Mouse (Mus musculus): Measurements from ENCODE around the gene Arhgap15. TPM values are rescaled to one million over a fixed set of nuclear protein-coding genes. Genes with fewer than 3 reads are reported as not detected.

The Arhgap15 gene
- polyA plus RNA-seq, 1 experiment from 2014 or later = 1.4 TPM

GRCm38 (mm10) chr2:44341091-44341571 lies 592.5 kb downstream of the Arhgap15 start:
- ATAC-seq (replicated peaks; ENCODE audit: insufficient number of reproducible peaks, insufficient read depth, low FRiP score, low read depth) = no peak
- H3K4me2 ChIP-seq = no peak overlapping the region
- no peak overlapping the region for H3K9ac ChIP-seq
- H3K36me3 ChIP-seq = no peaks in the 10 kb centered on the region
- no peaks in the 10 kb centered on the region for H3K4me1 ChIP-seq (replicated peaks)
- no peaks in the 10 kb centered on the region for H3K9me3 ChIP-seq (replicated peaks)
- H3K27ac ChIP-seq = no peak overlapping the region
- H3K4me3 ChIP-seq = no peak overlapping the region
- 80% methylated on average over 10 of the region's 10 CpGs for WGBS
- no peaks in the 10 kb centered on the region for H3K27me3 ChIP-seq

- no peak overlapping the region for H3K9ac ChIP-seq
- no peak for ATAC-seq (replicated peaks; ENCODE audit: insufficient number of reproducible peaks, insufficient read depth, low FRiP score, low read depth)
- no peaks in the 10 kb centered on the region for H3K36me3 ChIP-seq
- no peaks in the 10 kb centered on the region for H3K27me3 ChIP-seq
- H3K27ac ChIP-seq = no peak overlapping the region
- 88% methylated on average over 8 of the region's 8 CpGs for WGBS
- no peaks in the 10 kb centered on the region for H3K9me3 ChIP-seq (replicated peaks)
- no peaks in the 10 kb centered on the region for H3K4me1 ChIP-seq (replicated peaks)
- H3K4me2 ChIP-seq = no peak overlapping the region
- no peak overlapping the region for H3K4me3 ChIP-seq
These were observed 596.2 kb downstream of the Arhgap15 start for GRCm38 (mm10) chr2:44344861-44345260.

DNA sequence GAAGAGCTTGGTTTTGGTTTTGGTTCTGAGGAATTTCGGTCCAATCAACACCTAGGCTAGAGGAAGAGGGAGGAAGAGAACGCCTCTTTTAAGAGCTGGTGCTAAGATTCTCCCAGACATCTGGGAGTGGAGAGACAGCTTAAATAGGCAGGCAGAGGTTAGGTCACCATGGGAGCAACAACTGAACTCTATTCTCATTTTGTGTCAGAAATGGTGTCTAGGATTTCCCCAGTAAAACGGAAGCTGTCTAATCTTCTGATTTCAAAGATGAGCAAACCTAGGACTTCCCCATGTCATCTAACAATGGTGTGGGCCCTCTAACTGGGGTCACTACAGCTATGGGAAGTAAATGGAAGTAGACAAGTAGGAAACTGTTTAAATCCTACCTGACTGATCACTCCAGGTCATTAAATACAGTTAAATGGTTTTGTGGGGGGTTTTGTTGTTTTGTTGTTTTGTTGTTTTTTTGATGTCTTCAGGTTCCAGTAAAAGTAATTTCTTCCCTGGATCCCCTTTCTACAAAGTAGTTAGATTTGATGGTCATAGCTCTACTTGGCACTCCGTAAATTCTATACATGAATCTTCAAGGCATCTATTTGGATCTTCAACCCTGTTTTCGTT lies 596.8 kb downstream of the Arhgap15 start:
- Histone ChIP-seq H3K4me2 (no peak overlapping the region), H3K9me3 (replicated peaks) (no peaks in the 10 kb centered on the region), H3K4me1 (replicated peaks) (no peaks in the 10 kb centered on the region), H3K27me3 (no peaks in the 10 kb centered on the region), H3K36me3 (no peaks in the 10 kb centered on the region), H3K9ac (no peak overlapping the region), H3K4me3 (no peak overlapping the region), H3K27ac (no peak overlapping the region)
- 80% methylated on average over 5 of the region's 5 CpGs for WGBS
- no peak for ATAC-seq (replicated peaks; ENCODE audit: insufficient number of reproducible peaks, insufficient read depth, low FRiP score, low read depth)

DNA sequence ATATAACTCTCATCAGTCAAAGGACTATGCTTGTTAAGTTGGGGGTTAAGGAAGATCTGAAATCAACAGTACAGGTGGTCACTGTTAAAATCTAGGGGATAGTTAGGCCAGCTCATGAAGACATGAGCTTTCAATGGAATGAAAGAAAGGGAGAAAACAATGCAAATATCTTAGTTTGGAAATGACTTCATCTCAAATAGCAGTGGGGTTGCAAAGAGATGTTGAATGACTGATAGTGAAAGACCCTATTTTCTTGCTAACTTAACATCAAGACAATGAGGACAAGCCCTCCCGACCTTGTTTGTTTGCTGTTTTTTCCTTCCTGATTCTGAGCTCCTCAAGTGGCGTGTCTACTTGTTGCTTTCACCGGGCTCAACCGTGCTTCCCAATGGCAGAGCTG lies 597.6 kb downstream of the Arhgap15 start:
- no peaks in the 10 kb centered on the region for H3K36me3 ChIP-seq
- no peaks in the 10 kb centered on the region for H3K4me1 ChIP-seq (replicated peaks)
- no peak overlapping the region for H3K27ac ChIP-seq
- no peak overlapping the region for H3K9ac ChIP-seq
- no peak overlapping the region for H3K4me2 ChIP-seq
- ATAC-seq (replicated peaks; ENCODE audit: insufficient number of reproducible peaks, insufficient read depth, low FRiP score, low read depth) = no peak
- 77% methylated on average over 4 of the region's 4 CpGs for WGBS
- H3K9me3 ChIP-seq (replicated peaks) = no peaks in the 10 kb centered on the region
- H3K27me3 ChIP-seq = no peaks in the 10 kb centered on the region
- H3K4me3 ChIP-seq = no peak overlapping the region

DNA sequence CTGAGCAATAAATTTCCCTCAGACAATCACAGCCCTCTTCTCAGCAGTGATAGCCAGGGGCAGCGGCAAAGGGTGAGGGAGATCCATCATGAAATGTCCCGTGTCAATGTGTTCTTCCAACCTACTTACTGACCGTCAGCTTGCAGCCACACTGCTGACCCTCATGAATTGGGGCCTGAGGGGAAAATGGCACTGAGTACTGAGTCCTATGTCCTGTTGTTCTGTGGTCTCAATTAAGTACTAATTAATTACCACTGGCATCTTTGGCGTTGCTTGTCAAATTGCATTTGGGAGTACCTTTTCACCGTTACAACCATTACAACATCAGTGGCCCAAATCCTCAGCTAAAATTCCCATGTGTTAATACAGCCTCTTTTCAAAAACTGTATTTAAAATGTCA lies 599.2 kb downstream of the Arhgap15 start:
- no peak overlapping the region for H3K4me2 ChIP-seq
- no peak overlapping the region for H3K27ac ChIP-seq
- H3K27me3 ChIP-seq = no peaks in the 10 kb centered on the region
- no peaks in the 10 kb centered on the region for H3K36me3 ChIP-seq
- no peak overlapping the region for H3K4me3 ChIP-seq
- no peaks in the 10 kb centered on the region for H3K4me1 ChIP-seq (replicated peaks)
- no peak for ATAC-seq (replicated peaks; ENCODE audit: insufficient number of reproducible peaks, insufficient read depth, low FRiP score, low read depth)
- no peak overlapping the region for H3K9ac ChIP-seq
- 82% methylated on average over 5 of the region's 5 CpGs for WGBS
- no peaks in the 10 kb centered on the region for H3K9me3 ChIP-seq (replicated peaks)

DNA sequence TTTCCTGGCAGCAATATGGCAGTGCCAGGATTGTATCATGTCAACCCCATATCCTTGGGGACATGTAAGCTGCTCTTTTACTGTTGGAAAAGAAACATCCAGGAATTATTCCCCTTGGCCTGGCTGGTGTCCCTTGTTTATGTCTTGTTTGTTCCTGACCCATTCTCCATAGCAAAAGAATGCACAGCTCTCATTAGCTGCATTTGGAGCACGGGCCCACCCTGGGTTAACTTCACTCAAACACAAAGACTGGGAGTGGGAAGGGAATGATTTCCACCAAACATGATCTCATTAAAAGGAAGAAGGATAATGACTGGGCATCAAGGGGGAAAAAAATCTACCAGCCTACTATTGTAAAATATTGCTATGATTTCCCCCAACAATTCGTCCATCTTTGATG lies 600.5 kb downstream of the Arhgap15 start:
- H3K4me1 ChIP-seq (replicated peaks) = no peaks in the 10 kb centered on the region
- H3K36me3 ChIP-seq = no peaks in the 10 kb centered on the region
- 80% methylated on average over 2 of the region's 2 CpGs for WGBS
- H3K9ac ChIP-seq = no peak overlapping the region
- H3K4me3 ChIP-seq = no peak overlapping the region
- H3K4me2 ChIP-seq = no peak overlapping the region
- ATAC-seq (replicated peaks; ENCODE audit: insufficient number of reproducible peaks, insufficient read depth, low FRiP score, low read depth) = no peak
- H3K27ac ChIP-seq = no peak overlapping the region
- no peaks in the 10 kb centered on the region for H3K27me3 ChIP-seq
- H3K9me3 ChIP-seq (replicated peaks) = no peaks in the 10 kb centered on the region

DNA sequence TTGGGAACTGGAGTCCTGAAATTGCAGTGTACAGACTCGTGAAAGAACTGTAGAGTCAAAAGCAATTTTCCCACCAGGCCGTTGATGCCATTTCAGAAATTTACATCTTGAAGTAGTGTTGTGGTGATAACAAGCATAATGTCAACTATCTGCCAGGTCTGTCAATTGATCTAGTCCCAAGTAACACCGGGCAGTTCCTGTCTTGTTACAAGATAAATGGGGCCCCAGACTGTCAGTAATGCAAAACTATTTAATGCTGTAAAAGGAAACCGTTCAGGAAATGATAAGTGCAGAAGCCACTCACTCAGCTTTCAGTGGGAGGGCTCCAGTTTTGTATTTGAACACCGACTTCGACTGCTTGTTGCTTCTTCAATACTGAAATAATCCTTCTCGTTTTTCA lies 604.3 kb downstream of the Arhgap15 start:
- Histone ChIP-seq H3K27me3 (no peaks in the 10 kb centered on the region), H3K4me1 (replicated peaks) (peaks cover 4% of the 10 kb centered on the region; the same call in 1 of the 2 replicates), H3K9me3 (replicated peaks) (no peaks in the 10 kb centered on the region), H3K36me3 (no peaks in the 10 kb centered on the region), H3K27ac (no peak overlapping the region), H3K4me3 (no peak overlapping the region), H3K4me2 (no peak overlapping the region), H3K9ac (no peak overlapping the region)
- ATAC-seq (replicated peaks; ENCODE audit: insufficient number of reproducible peaks, insufficient read depth, low FRiP score, low read depth) = no peak
- WGBS = 33% methylated on average over 7 of the region's 7 CpGs

DNA sequence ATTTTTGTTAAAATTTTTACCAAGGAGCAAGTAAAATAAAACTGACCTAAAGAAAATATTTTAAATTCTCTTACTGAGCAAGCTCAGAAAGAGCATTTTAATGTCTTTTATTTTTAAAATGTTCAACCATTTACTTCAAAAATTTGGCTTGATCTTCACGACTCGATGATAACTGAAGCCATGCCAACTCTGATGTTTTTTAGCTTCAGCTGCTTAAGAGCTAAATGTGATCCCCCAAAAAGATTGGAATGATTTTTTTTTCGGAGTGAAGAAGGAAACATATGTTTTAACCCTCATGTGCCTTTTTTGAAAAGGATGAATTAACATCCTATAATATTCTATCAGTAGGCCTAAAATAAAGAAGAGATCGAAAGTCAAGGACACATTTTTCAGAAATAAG lies 605.0 kb downstream of the Arhgap15 start:
- Histone ChIP-seq H3K9ac (no peak overlapping the region), H3K27ac (no peak overlapping the region), H3K9me3 (replicated peaks) (no peaks in the 10 kb centered on the region), H3K4me1 (replicated peaks) (peaks cover 4% of the 10 kb centered on the region; the same call in 1 of the 2 replicates), H3K36me3 (no peaks in the 10 kb centered on the region), H3K4me3 (no peak overlapping the region), H3K27me3 (no peaks in the 10 kb centered on the region), H3K4me2 (no peak overlapping the region)
- no peak for ATAC-seq (replicated peaks; ENCODE audit: insufficient number of reproducible peaks, insufficient read depth, low FRiP score, low read depth)
- WGBS = 71% methylated on average over 4 of the region's 4 CpGs

GRCm38 (mm10) chr2:44354786-44355185 lies 606.2 kb downstream of the Arhgap15 start:
- Histone ChIP-seq H3K9me3 (replicated peaks) (no peaks in the 10 kb centered on the region), H3K27ac (no peak overlapping the region), H3K4me3 (no peak overlapping the region), H3K9ac (no peak overlapping the region), H3K27me3 (no peaks in the 10 kb centered on the region), H3K4me1 (replicated peaks) (peaks cover 4% of the 10 kb centered on the region; the same call in 1 of the 2 replicates), H3K36me3 (no peaks in the 10 kb centered on the region), H3K4me2 (no peak overlapping the region)
- 79% methylated on average over 4 of the region's 4 CpGs for WGBS
- no peak for ATAC-seq (replicated peaks; ENCODE audit: insufficient number of reproducible peaks, insufficient read depth, low FRiP score, low read depth)

DNA sequence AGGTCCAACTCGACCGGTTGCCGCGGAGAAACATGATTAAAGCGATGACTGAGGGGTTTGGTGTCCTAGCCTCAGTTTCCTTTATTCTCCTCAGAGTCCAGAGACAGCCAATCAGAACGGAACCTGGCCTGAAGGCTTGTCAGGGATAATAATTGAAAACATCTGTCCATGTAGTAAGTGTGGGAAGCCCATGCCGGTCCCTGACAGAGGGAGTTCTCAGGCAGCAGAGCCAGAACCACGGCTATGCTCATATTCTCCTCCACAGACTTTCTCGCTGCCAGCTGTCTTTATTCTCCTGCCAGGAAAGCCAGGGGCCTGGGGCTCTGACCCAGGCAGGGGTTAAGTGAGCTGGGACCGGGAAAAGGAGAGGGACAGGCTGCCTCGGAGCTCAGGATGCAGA lies 606.7 kb downstream of the Arhgap15 start:
- Histone ChIP-seq H3K27me3 (no peaks in the 10 kb centered on the region), H3K4me3 (no peak overlapping the region), H3K36me3 (no peaks in the 10 kb centered on the region), H3K4me2 (no peak overlapping the region), H3K27ac (no peak overlapping the region), H3K9ac (no peak overlapping the region), H3K4me1 (replicated peaks) (peaks cover 4% of the 10 kb centered on the region; the same call in 1 of the 2 replicates), H3K9me3 (replicated peaks) (no peaks in the 10 kb centered on the region)
- WGBS = 57% methylated on average over 11 of the region's 11 CpGs
- no peak for ATAC-seq (replicated peaks; ENCODE audit: insufficient number of reproducible peaks, insufficient read depth, low FRiP score, low read depth)

DNA sequence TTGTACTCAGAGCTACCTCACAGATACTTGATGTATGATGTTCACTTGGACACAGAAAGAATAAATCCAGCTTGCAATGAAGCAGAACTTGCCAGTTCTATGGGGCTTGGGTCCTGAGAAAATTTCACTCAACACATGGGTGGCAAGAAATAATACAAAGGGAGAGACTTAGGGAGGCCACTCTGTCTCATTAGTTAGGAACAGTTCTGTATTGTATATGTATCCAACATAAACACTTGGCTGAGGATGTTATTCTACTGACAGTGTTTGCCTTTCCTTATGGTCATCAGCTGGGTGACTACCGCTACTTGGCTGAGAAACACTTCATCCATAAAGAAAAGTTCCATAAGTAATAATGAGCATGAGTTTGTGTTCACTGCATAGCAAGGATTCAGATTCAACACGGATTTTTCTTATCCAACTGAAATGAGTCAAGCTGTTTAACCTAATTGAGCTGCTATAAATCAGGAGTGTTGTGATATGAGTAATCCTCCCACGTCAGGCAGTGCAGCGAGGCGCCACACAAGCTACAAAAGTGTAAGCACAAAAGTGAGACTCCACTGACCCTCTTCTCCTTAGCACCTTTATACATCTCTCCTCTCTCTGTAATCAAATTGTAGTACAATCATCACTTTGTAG lies 607.7 kb downstream of the Arhgap15 start:
- H3K27ac ChIP-seq = no peak overlapping the region
- no peaks in the 10 kb centered on the region for H3K36me3 ChIP-seq
- H3K9ac ChIP-seq = no peak overlapping the region
- H3K9me3 ChIP-seq (replicated peaks) = no peaks in the 10 kb centered on the region
- H3K4me1 ChIP-seq (replicated peaks) = peaks cover 4% of the 10 kb centered on the region; the same call in 1 of the 2 replicates
- 67% methylated on average over 5 of the region's 5 CpGs for WGBS
- no peaks in the 10 kb centered on the region for H3K27me3 ChIP-seq
- H3K4me2 ChIP-seq = no peak overlapping the region
- no peak overlapping the region for H3K4me3 ChIP-seq
- ATAC-seq (replicated peaks; ENCODE audit: insufficient number of reproducible peaks, insufficient read depth, low FRiP score, low read depth) = no peak

GRCm38 (mm10) chr2:44356887-44357251 lies 608.2 kb downstream of the Arhgap15 start:
- no peaks in the 10 kb centered on the region for H3K27me3 ChIP-seq
- H3K9ac ChIP-seq = no peak overlapping the region
- H3K4me2 ChIP-seq = no peak overlapping the region
- H3K9me3 ChIP-seq (replicated peaks) = no peaks in the 10 kb centered on the region
- ATAC-seq (replicated peaks; ENCODE audit: insufficient number of reproducible peaks, insufficient read depth, low FRiP score, low read depth) = no peak
- H3K4me3 ChIP-seq = no peak overlapping the region
- WGBS = 82% methylated on average over 6 of the region's 6 CpGs
- H3K27ac ChIP-seq = no peak overlapping the region
- H3K36me3 ChIP-seq = no peaks in the 10 kb centered on the region
- H3K4me1 ChIP-seq (replicated peaks) = peaks cover 4% of the 10 kb centered on the region; the same call in 1 of the 2 replicates

All from heart, embryonic 15.5 days (tissue).